Comparison of ENCODE assay signal across 8 mouse cellular contexts in genomic region chr11:108342781-108343768, GRCm38 (mm10). TPM values are rescaled to one million over a fixed set of nuclear protein-coding genes. Genes with fewer than 3 reads are reported as not detected.
A peak's percentile ranks its signal among the peaks of the same experiment; 100 is the strongest.
DNase-seq lines count a peak whose midpoint lies in the region; ATAC-seq and TF ChIP-seq lines count a peak whose summit lies in the region.

Gene Apoh (plus strand): TSS chr11:108343354.

- H3K4me1 ChIP-seq in E14TG2a.4 (replicated peaks; ENCODE audit: low read depth, low read length), result peaks cover 10% of the 10 kb centered on the region
- H3K4me1 ChIP-seq in forebrain, embryonic 10.5 days, result peaks cover 34% of the 10 kb centered on the region
- peaks cover 6% of the 10 kb centered on the region for H3K4me1 ChIP-seq in heart, postnatal 0 days (ENCODE audit: control insufficient read depth, insufficient read depth)
- peaks cover 4% of the 10 kb centered on the region; the same call in 1 of the 2 replicates for H3K4me1 ChIP-seq in lung, embryonic 14.5 days (ENCODE audit: insufficient read depth)

- H3K27ac ChIP-seq in forebrain, embryonic 10.5 days, result peak within 1 kb of the TSS; percentile 90
- peak within 1 kb of the TSS; percentile 89 for H3K27ac ChIP-seq in heart, postnatal 0 days (ENCODE audit: low read depth)
- H3K27ac ChIP-seq in lung, embryonic 14.5 days (ENCODE audit: low read depth), result peak within 1 kb of the TSS; percentile 79

- TF ChIP-seq EP300 in heart, postnatal 0 days (IDR thresholded peaks at IDR 0.05; ENCODE audit: low read depth), result no peak; the same call in 1 of the 2 replicates

- peak within 1 kb of the TSS; percentile 94 for H3K4me2 ChIP-seq in heart, postnatal 0 days (ENCODE audit: low read depth, low read length)
- H3K4me2 ChIP-seq in lung, embryonic 14.5 days, result peak within 1 kb of the TSS; percentile 90

- H3K9ac ChIP-seq in heart, postnatal 0 days (replicated peaks; ENCODE audit: low read depth, low read length), result peak within 1 kb of the TSS; percentile 70
- peak within 1 kb of the TSS; percentile 64 for H3K9ac ChIP-seq in lung, embryonic 14.5 days

- no peaks in the 10 kb centered on the region for H3K36me3 ChIP-seq in E14TG2a.4 (ENCODE audit: insufficient read depth, low read length)
- H3K36me3 ChIP-seq in forebrain, embryonic 10.5 days (replicated peaks), result no peaks in the 10 kb centered on the region
- H3K36me3 ChIP-seq in heart, postnatal 0 days (replicated peaks; ENCODE audit: control insufficient read depth, insufficient read depth, low read length), result peaks cover 4% of the 10 kb centered on the region; the same call in 1 of the 2 replicates
- H3K36me3 ChIP-seq in lung, embryonic 14.5 days (ENCODE audit: insufficient read depth), result 0 out of 2 replicates have a peak, but pooled peaks cover 6% of the 10 kb centered on the region

- no peaks in the 10 kb centered on the region for H3K9me3 ChIP-seq in E14TG2a.4 (ENCODE audit: low read length)
- no peaks in the 10 kb centered on the region for H3K9me3 ChIP-seq in forebrain, embryonic 10.5 days
- no peaks in the 10 kb centered on the region for H3K9me3 ChIP-seq in heart, postnatal 0 days (replicated peaks; ENCODE audit: control insufficient read depth, low read length)
- H3K9me3 ChIP-seq in lung, embryonic 14.5 days (ENCODE audit: low read depth, low read length), result no peaks in the 10 kb centered on the region

- peak within 1 kb of the TSS; percentile 89 for H3K4me3 ChIP-seq in E14TG2a.4 (replicated peaks; ENCODE audit: low read length)
- H3K4me3 ChIP-seq in forebrain, embryonic 10.5 days, result peak within 1 kb of the TSS; percentile 87
- H3K4me3 ChIP-seq in heart, postnatal 0 days (ENCODE audit: low read depth, low read length), result peak within 1 kb of the TSS; percentile 87
- H3K4me3 ChIP-seq in lung, embryonic 14.5 days (ENCODE audit: low read depth, low read length), result peak within 1 kb of the TSS; percentile 59

- ATAC-seq in heart, postnatal 0 days (ENCODE audit: insufficient read depth, low read depth), result peak; percentile 76
- ATAC-seq in lung, embryonic 14.5 days (ENCODE audit: insufficient read depth), result peak; percentile 70

- no peak for TF ChIP-seq CTCF in E14TG2a.4 (conservative IDR thresholded peaks at IDR 0.05; ENCODE audit: low read length)
- no peak for TF ChIP-seq CTCF in heart, postnatal 0 days (IDR thresholded peaks at IDR 0.05; ENCODE audit: low read depth)
- peak; percentile 23; the same call in 1 of the 2 replicates for TF ChIP-seq CTCF in lung, embryonic 14.5 days (IDR thresholded peaks at IDR 0.05; ENCODE audit: low read depth)

- DNase-seq in brain, adult 2 months (ENCODE audit: low read depth, low spot score), result peak; percentile 44
- DNase-seq in forebrain, embryonic 10.5 days (ENCODE audit: extremely low spot score, low spot score), result peak; percentile 72
- DNase-seq in heart, postnatal 0 days (ENCODE audit: low spot score), result peak; percentile 77
- DNase-seq in kidney, postnatal 25 days, result peak; percentile 57 to 70
- peak; percentile 71 for DNase-seq in lung, embryonic 14.5 days
- DNase-seq in ovary, adult 18-20 months (ENCODE audit: low spot score), result peak; percentile 6
- peak; percentile 58 for DNase-seq in thymus, postnatal 14 days

- H3K27me3 ChIP-seq in E14TG2a.4 (ENCODE audit: insufficient read depth, low read length), result peaks cover 66% of the 10 kb centered on the region
- peaks cover 53% of the 10 kb centered on the region for H3K27me3 ChIP-seq in forebrain, embryonic 10.5 days (ENCODE audit: poor library complexity, severe bottlenecking)
- H3K27me3 ChIP-seq in heart, postnatal 0 days (ENCODE audit: control insufficient read depth, insufficient read depth, low read length), result no peaks in the 10 kb centered on the region
- no peaks in the 10 kb centered on the region for H3K27me3 ChIP-seq in lung, embryonic 14.5 days (ENCODE audit: insufficient read depth, low read length)

- under 1% methylated on average over 74 of the region's 75 CpGs for WGBS in forebrain, embryonic 10.5 days
- WGBS in heart, postnatal 0 days, result under 1% methylated on average over 71 of the region's 75 CpGs
- under 1% methylated on average over 69 of the region's 75 CpGs for WGBS in lung, embryonic 14.5 days

RNA-seq across cellular contexts. Expression of gene Apoh, which starts in this region (rescaled TPM):
- not detected in 2 replicates for polyA plus RNA-seq in forebrain, embryonic 10.5 days (2016; fragmentation: Nextera tagmentation; extraction: Ambion mirVana)
- 0.19 TPM in 1 of 2 replicates, not detected in the other for total RNA-seq in heart, postnatal 0 days (2014; rRNA removed; ENCODE audit: low replicate concordance)
- 0.12 and 0.87 TPM in 2 replicates for polyA plus RNA-seq in heart, postnatal 0 days (2015; fragmentation: Nextera tagmentation; extraction: Ambion mirVana)
- 0.30 TPM in 1 of 2 replicates, not detected in the other for polyA plus RNA-seq in lung, embryonic 14.5 days (2014; fragmentation: Nextera tagmentation; extraction: Ambion mirVana)

Comparison
In these comparisons a context has a peak if more than half of its experiments do, and no peak if none do; other contexts are left out.
1. Peak in every context shown above with its lines: DNase-seq, ATAC-seq, H3K4me3 ChIP-seq and H3K27ac ChIP-seq.
2. Peak in DNase-seq, H3K4me3 ChIP-seq and H3K27ac ChIP-seq in forebrain, embryonic 10.5 days; RNA of the gene not detected or under 1 TPM.
3. Peak in DNase-seq, ATAC-seq, H3K4me3 ChIP-seq, H3K27ac ChIP-seq, H3K9ac ChIP-seq and H3K4me2 ChIP-seq in heart, postnatal 0 days; RNA of the gene not detected or under 1 TPM.
4. Peak in DNase-seq, ATAC-seq, H3K4me3 ChIP-seq, H3K27ac ChIP-seq, H3K9ac ChIP-seq and H3K4me2 ChIP-seq in lung, embryonic 14.5 days; RNA of the gene not detected or under 1 TPM.
5. DNase-seq: peak in every context shown above with its lines; median percentile 77 in heart, postnatal 0 days; 72 in forebrain, embryonic 10.5 days; 71 in lung, embryonic 14.5 days; 64 in kidney, postnatal 25 days; 58 in thymus, postnatal 14 days; 44 in brain, adult 2 months; 6 in ovary, adult 18-20 months.